Mouse (Mus musculus): ENCODE measurements around the gene Kcna7. TPM values are rescaled to one million over a fixed set of nuclear protein-coding genes. Genes with fewer than 3 reads are reported as not detected.

Gene Kcna7
- polyA plus RNA-seq (2017; shearing (Covaris generic)) = not detected

GRCm38 (mm10) chr7:45405091-45406075 lies at the start of gene Kcna7:
TSS of gene Kcna7 (plus strand) at chr7:45405653.

GRCm38 (mm10) chr7:45366652-45367019 lies 38.8 kb upstream of the Kcna7 start, which contains the start of gene Ppfia3:
TSS of gene Ppfia3 (minus strand) at chr7:45367019.

GRCm38 (mm10) chr7:45370475-45371311 lies 34.8 kb upstream of the Kcna7 start, which contains the start of gene Lin7b:
TSS of gene Lin7b (minus strand) at chr7:45370583.

DNA sequence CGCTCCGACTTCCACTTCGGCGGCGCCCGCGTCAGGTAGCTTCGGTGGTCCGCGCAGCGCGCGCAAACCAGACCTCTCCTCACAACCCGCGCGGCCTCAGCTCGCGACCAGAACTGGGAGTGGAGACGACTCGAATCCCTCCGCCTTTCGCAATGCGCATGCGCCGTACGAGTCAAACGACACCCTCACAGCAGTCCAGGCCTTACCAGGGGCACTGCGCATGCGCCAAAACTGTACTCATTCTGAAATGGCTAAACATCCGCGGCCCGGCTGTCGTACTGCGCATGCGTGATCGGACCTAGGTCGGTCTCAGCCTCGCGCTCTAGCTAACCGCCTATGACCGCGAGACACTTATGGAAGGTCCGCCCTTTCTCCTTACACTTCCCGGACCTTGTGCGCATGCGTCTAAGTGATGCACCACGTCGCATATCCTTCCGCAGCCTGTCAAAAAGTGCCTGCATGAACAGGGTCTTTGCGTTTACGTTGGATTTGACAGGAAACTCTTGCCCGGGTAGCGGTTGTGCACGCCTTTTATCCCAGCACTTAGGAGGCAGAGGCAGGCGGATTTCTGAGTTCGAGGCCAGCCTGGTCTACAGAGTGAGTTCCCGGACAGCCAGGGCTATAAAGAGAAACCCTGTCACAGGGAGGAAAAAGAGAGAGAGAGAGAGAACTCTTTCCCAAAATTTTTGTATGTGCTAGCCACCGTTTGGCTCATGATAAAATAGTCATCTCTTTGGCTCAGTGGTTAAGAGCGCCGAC lies 9.7 kb upstream of the Kcna7 start, which contains the start of gene Snrnp70:
Gene Snrnp70 (minus strand): TSS at position 165 of the 759 bp plus-strand sequence.

GRCm38 (mm10) chr7:45413113-45413863 lies 7.8 kb downstream of the Kcna7 start, which contains the start of gene Ntf5:
TSS of gene Ntf5 (plus strand) at chr7:45413695.

GRCm38 (mm10) chr7:45420615-45420919 lies 15.1 kb downstream of the Kcna7 start, which contains the start of gene Lhb:
TSS of gene Lhb (plus strand) at chr7:45420820.

DNA sequence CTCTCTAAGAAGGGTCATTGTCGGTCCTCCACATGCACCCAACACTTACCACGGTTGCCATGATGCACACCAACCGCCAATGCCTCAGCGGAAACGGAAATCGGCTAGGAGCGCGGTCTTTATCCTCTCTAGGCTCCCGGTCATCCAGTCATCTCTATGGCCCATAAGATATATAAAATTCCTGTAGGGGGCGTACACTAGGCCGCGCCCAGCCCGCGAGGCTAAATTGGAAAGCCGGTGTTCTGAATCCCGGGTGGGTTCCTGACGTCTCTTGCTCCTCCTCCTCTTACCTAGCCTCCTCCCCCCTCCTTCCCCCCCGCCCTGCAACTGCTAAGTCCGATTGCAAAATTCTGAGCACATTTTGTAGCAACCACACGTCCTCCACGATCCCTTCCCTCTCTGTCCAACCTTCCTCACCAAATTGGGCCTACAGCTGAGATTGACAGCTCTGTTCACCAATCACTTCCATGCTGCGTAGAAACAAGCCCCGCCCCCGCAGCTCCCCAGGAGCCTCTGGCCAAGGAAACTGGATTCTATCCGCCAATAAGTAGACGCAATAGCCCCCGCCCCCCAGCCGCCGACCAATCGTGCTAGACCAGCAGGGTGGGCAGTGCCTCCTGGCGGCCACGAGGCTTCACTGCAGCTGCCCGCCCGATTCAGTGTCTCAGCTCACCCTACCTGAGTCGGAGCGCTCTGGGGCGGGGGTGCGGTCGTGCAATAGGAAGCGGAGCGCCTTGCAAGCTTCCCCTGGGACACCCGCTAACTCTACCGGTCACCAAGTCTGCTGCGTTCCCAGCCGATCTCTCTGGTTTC lies 29.0 kb downstream of the Kcna7 start, which contains the start of gene Gys1:
Gene Gys1 (plus strand): TSS at position 642 of the 813 bp plus-strand sequence.

DNA sequence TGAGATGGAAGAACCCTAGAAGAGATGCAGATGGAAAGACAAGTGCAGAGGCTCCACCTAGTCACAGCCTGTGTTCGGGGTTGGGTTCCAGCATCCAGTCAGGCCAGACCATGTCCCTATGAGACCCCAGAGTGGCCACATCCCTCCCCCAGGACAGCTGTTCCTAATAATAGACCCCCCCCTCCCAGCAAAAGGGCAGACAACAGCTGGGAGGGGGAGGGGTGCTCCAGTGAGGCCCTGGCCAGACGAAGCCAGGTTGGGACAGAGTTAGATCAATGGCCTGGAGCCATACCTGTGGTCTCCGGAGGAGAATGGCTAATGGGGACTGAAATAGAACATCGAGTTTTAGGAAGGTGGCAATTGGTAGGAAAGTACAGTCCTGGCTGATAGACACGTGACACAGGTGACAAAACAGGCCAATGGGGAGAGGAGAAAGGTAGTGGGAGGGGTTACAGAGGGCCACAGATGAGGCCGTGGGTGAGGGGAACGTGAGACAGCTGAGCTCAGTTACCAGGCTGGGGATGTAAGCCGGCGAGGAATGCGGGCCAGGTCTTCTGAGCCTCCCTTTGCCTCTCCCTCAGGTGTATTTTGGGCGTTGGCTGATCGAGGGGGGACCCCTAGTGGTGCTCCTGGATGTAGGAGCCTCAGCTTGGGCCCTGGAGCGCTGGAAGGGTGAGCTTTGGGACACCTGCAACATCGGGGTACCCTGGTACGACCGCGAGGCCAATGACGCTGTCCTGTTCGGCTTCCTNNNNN lies 32.2 kb downstream of the Kcna7 start, which contains the start of gene Ruvbl2:
Gene Ruvbl2 (minus strand): TSS at position 576 of the 756 bp plus-strand sequence.

Other genes starting within 250 kb of the Kcna7 start
- gene Slc17a7, start 241.7 kb upstream of the Kcna7 start, polyA plus RNA-seq (2017; shearing (Covaris generic)) = not detected
- not detected for gene Gfy, start 226.1 kb upstream of the Kcna7 start, polyA plus RNA-seq (2017; shearing (Covaris generic))
- not detected for gene Pth2, start 224.7 kb upstream of the Kcna7 start, polyA plus RNA-seq (2017; shearing (Covaris generic))
- 0.32 TPM for gene Ccdc155, start 200.8 kb upstream of the Kcna7 start, polyA plus RNA-seq (2017; shearing (Covaris generic))
- gene Dkkl1, start 193.5 kb upstream of the Kcna7 start, polyA plus RNA-seq (2017; shearing (Covaris generic)) = 16.0 TPM
- gene Tead2, start 189.9 kb upstream of the Kcna7 start, polyA plus RNA-seq (2017; shearing (Covaris generic)) = 2.9 TPM
- gene Cd37, start 166.5 kb upstream of the Kcna7 start, polyA plus RNA-seq (2017; shearing (Covaris generic)) = 598 TPM
- gene Slc6a16, start 164.6 kb upstream of the Kcna7 start, polyA plus RNA-seq (2017; shearing (Covaris generic)) = not detected
- gene Slc6a21, start 128.1 kb upstream of the Kcna7 start, polyA plus RNA-seq (2017; shearing (Covaris generic)) = not detected
- 16.3 TPM for gene Trpm4, start 71.9 kb upstream of the Kcna7 start, polyA plus RNA-seq (2017; shearing (Covaris generic))
- gene Hrc, start 70.4 kb upstream of the Kcna7 start, polyA plus RNA-seq (2017; shearing (Covaris generic)) = not detected
- gene Ppfia3, start 38.6 kb upstream of the Kcna7 start, polyA plus RNA-seq (2017; shearing (Covaris generic)) = not detected
- not detected for gene Lin7b, start 35.1 kb upstream of the Kcna7 start, polyA plus RNA-seq (2017; shearing (Covaris generic))
- 241 TPM for gene Snrnp70, start 9.9 kb upstream of the Kcna7 start, polyA plus RNA-seq (2017; shearing (Covaris generic))
- gene Ntf5, start 8.0 kb downstream of the Kcna7 start, polyA plus RNA-seq (2017; shearing (Covaris generic)) = 0.41 TPM
- not detected for gene Lhb, start 15.2 kb downstream of the Kcna7 start, polyA plus RNA-seq (2017; shearing (Covaris generic))
- 16.5 TPM for gene Gys1, start 29.2 kb downstream of the Kcna7 start, polyA plus RNA-seq (2017; shearing (Covaris generic))
- gene Ruvbl2, start 32.4 kb downstream of the Kcna7 start, polyA plus RNA-seq (2017; shearing (Covaris generic)) = 77.4 TPM
- 2,511 TPM for gene Ftl1, start 54.2 kb downstream of the Kcna7 start, polyA plus RNA-seq (2017; shearing (Covaris generic))
- 228 TPM for gene Bax, start 61.2 kb downstream of the Kcna7 start, polyA plus RNA-seq (2017; shearing (Covaris generic))
- 1.4 TPM for gene Tulp2, start 76.2 kb downstream of the Kcna7 start, polyA plus RNA-seq (2017; shearing (Covaris generic))
- gene Gm45808, start 81.2 kb downstream of the Kcna7 start, polyA plus RNA-seq (2017; shearing (Covaris generic)) = 0.68 TPM
- 0.88 TPM for gene Dhdh, start 83.2 kb downstream of the Kcna7 start, polyA plus RNA-seq (2017; shearing (Covaris generic))
- 262 TPM for gene Nucb1, start 104.8 kb downstream of the Kcna7 start, polyA plus RNA-seq (2017; shearing (Covaris generic))
- gene Ppp1r15a, start 120.6 kb downstream of the Kcna7 start, polyA plus RNA-seq (2017; shearing (Covaris generic)) = 74.3 TPM
- 1.0 TPM for gene Plekha4, start 120.7 kb downstream of the Kcna7 start, polyA plus RNA-seq (2017; shearing (Covaris generic))
- 1.2 TPM for gene Hsd17b14, start 149.2 kb downstream of the Kcna7 start, polyA plus RNA-seq (2017; shearing (Covaris generic))
- 84.3 TPM for gene Bcat2, start 164.5 kb downstream of the Kcna7 start, polyA plus RNA-seq (2017; shearing (Covaris generic))
- not detected for gene Fgf21, start 209.8 kb downstream of the Kcna7 start, polyA plus RNA-seq (2017; shearing (Covaris generic))
- gene Fut1, start 211.6 kb downstream of the Kcna7 start, polyA plus RNA-seq (2017; shearing (Covaris generic)) = not detected
- gene Izumo1, start 216.2 kb downstream of the Kcna7 start, polyA plus RNA-seq (2017; shearing (Covaris generic)) = not detected
- 0.51 TPM for gene Rasip1, start 221.8 kb downstream of the Kcna7 start, polyA plus RNA-seq (2017; shearing (Covaris generic))
- gene Mamstr, start 234.3 kb downstream of the Kcna7 start, polyA plus RNA-seq (2017; shearing (Covaris generic)) = 1.3 TPM

All from CD4-positive, CD25-positive, alpha-beta regulatory T cell, adult 9 weeks (primary cell).